Mouse (Mus musculus) adrenal gland, postnatal 14 days (tissue): ENCODE measurements around the gene Fancd2. TPM values are rescaled to one million over a fixed set of nuclear protein-coding genes. Genes with fewer than 3 reads are reported as not detected.

Source experiments
- DNase-seq: peaks from one replicate; pipeline ENCODE4 v3.0.0; 2021; ENCODE audit warnings: mixed read lengths
- total RNA-seq: library from RNA; stranded (reverse); gene quantifications from 2 replicates; pipeline ENCODE4 v1.2.3, GENCODE M21; 2021

Fancd2 gene
- total RNA-seq, 1 experiment from 2014 or later = 3.1 TPM

DNA sequence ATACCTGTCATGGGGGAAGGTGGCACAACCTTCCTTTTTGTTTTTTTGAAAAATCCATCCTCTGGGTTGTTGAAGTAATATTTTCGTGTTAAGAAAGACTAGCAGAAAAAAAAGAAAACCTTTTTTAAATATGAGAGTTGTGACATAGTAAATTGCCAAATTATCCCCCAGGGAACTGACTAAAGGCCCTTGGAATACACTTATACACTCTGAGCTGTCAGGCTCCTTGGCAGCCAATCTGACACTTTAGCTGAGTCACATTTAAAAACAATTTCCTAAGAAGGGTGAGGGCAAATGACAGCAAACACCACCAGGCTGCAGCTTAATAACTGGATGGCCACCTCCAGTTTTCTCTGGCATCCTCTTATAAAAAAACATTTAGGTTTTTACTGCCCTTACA is 9.2 kb upstream of the Fancd2 start:
- DNase-seq = no peak

DNA sequence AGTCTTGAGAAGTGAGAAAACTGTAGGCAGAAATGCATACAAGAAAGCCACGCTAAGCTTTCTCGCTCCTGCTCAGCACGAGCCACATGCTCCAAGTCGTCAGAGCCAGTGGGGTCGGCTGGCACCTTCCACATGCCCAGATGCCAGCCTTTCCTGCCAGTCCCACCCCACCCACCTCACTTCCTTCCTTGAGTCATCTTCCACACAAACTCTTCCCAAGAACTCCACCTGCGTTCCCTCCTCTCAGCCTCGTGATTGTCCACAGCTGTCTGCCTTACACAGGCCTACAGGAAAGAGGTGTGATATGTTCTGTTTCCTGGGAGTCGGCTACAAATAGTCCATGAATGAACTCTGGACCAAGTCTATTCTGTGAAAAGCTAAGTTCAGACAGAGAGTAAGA is 8.1 kb upstream of the Fancd2 start:
- no peak for DNase-seq

DNA sequence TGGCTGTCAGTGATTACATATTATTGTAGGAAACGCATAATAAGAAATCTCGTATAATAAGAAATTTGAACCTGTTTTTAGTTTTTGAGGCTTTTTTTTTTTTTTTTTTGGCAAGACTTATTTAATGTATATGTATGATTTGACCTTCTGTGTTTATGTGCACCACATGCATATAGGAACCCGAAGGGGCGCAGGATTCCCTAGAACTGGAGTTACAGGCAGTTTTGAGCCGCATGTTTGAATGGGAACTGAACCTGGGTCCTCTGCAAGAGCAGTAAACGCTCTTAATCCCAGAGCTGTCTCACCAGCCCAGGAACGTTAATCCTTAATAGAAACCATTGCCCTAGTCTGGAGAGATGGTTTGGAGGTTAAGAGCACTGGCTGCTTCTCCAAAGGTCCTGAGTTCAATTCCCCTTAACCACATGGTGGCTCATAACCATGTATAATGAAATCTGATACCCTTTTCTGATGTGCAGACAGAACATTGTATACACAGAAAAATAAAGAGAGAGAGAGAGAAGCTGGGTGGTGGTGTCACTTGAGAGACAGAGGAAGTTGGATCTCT is 440 bp downstream of the Fancd2 start:
- DNase-seq = no peak

DNA sequence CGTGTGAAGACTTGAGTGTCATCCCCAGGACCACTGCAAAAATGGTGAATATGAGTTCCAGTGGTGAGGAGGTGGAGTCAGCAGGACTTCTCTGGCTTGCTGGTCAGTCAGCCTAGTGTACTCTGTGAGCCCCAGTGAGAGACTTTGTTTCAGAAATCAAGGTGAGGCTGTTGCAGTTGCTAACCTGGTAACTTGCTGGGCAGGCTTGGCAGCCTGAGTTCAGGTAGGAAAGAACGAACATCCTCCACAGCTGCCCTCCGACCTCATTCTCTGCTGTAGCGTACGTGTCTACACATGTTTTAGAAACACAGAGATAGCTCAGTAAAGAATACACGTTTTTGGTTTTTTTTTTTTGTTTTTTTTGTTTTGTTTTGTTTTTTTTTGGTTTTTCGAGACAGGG is 3.4 kb downstream of the Fancd2 start:
- no peak for DNase-seq

DNA sequence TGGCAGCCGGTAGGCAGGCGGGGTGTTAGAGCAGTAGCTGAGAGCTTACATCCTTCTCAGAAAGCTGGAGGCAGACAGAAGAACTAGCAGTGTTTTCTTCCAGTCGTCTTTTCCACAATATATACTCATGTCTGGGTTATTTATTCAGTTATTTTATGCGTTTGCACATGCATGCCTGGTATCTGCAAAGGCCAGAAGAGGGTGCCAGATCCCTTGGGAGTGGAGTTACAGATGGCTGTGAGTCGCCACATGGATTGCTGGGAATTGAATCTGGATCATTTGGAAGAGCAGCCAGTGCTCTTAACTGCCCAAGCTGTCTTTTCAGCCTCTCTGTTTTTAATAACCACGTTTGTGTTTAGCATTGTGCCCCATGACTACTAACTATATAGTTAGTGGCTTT is 10.1 kb downstream of the Fancd2 start:
- no peak for DNase-seq

DNA sequence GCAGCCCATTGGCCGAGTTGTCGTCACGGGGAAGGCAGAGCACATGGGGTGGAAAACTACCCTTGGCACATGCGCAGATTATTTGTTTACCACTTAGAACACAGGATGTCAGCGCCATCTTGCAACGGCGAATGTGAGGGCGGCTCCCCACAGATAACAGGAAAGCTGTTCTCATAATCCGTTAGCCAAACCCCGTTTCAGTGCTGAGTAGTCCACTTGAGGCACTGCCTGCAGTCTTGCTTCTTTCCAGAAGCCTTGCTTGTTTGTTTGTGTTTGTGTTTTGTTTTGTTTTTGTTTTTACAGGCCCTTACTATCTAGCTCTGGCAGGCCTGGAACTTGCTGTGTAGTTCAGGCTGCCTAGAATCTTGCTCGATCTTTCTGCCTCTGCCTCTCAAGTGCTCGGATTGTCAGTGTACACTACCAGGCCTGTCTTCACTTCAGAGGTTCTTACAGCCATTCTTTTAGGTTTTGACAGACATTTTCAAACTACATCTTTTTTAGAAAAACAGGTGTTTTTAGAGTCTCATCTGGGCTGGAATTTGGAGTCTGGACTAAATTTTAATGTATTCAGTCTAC is 12.5 kb downstream of the Fancd2 start:
- DNase-seq = no peak

DNA sequence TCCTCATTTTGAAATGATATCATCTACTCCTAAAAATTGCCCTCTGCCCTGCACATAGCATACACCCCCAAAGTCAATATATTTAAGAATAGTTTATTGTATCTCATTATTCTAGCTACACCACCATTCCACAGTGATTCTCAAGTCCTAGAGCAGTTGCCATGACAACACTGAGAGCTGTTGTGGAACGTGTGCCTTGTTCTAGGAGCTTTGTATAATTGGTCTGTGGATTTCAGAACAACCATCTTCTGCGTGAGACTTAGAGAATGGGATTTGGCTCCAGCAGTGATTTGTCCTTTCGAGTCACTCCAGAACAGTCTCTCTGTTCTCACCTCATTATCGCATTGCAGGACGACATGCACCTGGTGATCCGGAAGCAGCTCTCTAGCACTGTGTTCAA is 28.3 kb downstream of the Fancd2 start:
- no peak for DNase-seq

DNA sequence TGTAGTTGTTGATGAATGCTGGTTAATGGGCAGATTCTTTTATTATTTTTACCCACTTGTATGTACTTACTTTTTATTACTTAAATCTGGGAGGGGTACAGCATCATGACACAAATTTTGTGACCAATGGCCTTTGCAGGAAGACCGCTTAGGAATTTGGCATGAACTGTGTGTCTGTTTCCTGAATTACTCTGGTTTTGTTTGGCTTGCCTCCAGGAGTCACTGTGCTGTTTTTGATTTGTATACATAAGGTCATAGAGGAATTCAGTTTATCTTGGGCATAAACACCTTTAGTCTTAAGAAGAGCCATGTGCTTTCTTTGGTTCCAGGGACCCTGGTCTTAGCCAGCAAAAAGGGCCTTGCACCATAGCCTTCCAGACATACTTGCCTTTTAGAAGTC is 33.1 kb downstream of the Fancd2 start:
- no peak for DNase-seq

DNA sequence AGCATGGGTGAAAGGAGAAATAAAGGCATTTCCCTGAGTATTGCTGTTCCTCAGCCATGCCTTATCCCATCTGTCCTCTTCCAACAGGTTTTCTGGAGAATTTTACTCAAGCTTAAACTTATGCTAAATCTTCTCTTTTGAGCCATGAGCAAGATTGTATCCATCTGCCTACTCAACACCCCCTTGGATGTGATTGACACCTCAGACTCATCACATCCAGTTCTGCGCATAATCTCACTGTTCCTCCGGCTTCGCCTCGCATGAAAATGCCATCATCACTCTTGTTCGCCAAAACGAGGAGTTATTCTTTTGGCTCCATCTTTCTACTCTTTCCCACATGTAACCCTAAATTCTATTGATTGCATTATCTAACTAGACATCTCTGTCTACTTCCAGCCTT is 44.6 kb downstream of the Fancd2 start:
- DNase-seq = no peak

DNA sequence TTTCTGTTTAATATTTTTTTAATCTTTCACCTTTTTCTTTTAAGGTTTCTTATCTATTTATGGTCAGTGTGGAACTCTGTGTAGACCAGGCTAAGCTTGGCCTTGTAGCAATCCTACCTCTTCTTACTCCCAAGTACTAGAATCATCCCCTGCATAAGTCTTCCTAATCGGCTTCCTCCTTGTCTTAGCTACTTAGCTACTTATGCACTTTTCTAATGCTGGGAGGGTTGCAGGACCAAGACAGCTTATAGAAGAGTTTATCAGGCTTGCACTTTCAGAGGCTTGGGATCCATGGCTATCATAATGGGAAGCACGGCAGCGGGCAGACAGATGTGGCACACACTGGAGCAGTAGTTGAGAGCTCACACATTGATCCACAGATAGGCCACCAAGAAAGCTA is 47.8 kb downstream of the Fancd2 start:
- DNase-seq = no peak

DNA sequence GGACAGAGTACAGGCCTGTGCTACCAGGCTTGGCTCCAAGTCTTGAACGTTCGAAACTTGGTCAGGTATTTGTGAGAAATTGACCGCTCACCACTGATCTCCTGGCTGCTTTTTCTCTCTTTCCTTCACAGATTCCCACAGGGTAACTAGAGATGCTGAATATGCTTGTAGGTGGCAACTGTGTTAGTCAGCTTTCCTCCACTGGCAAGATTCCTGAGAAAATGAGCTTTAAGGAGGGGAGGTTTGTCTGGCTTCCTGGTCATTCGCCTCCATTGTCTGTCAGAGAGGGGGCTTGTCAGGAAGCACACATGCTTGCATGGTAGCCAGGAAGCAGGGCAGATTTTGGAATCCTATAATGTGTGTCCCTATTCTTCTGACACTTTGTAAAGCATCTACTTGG is 51.5 kb downstream of the Fancd2 start:
- DNase-seq = no peak

DNA sequence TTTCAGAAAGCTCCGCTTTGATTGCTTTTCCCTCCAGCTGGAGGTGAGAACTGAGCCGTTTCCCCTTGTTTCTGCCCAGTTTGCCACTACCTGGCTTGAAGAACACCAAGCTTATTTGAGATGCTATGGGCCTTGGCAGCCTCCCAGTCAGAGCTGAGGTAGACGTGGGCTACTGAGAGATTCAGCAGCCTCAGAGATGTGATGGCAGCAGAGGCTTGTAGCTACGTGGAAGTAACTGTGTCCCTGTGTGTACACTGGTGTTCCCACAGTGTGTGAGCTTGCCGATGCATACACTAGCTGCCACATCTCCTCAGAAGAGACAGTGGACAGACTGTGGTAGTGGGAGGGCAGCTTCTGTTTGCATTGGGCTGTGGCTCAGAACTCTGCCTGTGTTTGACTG is 53.6 kb downstream of the Fancd2 start:
- DNase-seq = no peak

DNA sequence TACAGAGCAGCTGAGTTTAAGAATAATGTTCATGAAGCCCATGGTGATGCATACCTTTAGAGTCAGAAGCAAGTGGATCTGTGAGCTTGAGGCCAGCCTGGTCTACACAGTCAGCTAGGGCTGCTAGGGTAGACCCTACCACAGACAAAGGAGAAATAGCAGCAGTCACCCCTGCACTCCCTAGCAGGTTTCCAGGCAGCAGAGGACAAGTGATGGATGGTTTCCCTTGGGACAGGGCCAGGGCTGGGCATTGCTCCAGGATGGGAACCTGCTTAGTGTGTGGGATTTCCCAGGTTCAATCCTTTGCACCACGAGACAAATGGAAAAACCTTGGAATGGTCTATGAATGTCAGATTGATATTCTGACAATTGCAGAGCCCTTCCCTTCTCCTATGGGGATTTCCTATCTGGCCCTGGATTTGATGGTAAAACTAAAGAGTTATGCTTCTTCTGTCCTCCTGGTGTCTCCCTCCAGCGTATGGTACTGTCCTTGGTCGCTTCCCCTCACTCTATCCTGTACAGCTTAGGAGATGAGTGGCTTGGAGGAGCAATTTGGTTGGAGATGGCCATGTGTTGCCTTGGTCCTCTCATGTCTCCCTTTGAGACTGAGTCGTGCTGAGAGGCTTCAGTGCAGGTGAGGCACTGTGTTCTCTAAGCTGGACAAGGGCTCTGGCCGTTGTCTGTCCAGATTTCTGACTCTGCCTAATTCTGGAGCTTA is 55.1 kb downstream of the Fancd2 start:
- DNase-seq = peak; percentile 83

DNA sequence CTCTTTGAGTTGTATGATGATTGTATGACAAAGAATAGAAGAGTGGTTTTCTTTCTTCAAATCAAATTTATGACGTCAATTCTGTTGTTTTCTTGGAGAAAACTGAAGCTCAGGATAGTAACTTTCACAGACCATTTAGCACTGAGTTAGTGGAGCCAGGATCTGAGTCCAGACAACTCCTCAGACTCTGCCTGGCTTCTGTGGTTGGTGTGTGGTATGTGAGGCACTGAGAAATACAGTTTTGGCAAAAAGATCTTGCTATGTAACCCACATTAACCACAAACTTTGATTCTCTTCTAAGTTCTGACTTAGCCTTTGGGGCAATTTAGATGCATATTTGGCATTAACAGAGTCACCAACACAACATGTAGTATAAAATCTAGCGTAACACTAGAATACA is 61.2 kb downstream of the Fancd2 start:
- no peak for DNase-seq

DNA sequence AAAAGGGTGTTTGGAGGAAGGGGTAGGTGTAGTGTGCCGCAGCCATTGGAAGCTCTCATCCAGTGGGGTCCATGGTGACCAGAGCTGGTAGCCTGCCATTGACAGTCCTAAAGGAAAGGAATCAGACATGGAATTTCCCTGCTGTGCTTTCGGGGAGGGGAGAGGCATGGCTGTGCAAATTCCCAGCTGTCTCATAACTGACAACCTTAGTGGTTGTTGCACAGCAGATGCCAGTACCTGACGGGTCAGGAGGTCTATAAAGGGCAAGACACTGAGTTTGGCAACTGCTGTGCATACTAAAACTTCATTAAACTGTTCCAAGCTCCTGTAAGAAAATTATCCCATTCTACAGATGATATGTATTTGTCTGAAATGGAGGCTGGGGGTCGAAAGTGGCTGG is 66.5 kb downstream of the Fancd2 start:
- no peak for DNase-seq

DNA sequence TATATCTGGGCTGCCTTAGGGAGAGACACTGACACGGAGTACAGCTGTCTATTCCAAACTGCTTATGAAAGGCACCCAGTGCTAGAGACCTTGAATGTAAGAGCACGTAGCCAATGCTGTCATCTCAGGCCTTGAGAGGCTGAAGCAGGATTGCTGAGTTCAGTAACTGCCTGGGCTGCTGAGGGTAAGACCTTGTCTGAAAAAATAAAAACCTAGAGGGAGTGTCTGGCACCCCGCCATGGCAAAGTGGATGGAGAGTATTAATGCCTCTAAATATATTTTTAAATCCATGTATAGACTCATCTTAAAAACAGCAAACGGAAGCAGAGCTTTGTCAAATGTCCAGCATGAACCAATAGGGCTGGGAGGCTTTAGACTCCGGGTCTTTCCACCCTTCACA is 68.4 kb downstream of the Fancd2 start:
- DNase-seq = peak; percentile 84

DNA sequence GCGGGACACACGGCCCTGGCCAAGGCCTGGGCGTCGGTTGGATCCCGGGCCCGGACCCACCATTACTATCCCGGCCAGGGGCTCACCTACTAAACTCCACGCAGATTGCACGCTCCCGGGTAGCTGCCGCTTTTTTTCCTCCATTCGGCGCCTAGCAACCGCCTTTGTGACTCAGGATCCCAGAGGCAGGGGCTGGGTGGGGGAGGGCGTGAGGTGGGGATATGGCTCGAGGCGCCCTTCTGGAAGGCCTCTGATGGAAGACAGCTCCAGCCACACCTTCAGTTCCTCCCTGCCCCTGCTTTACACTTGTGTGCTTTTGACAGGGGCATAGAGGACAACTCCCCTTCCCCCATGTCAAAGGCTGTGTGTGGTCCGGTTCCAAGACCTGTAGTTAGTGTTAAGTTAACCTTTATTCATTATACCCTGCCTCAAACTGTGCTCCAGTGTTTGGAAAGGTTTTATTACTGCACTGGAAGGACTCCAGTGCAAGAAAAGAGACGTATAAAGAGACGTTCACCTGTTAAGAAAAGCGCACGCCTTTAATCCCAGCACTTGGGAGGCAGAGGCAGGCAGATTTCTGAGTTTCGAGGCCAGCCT is 69.2 kb downstream of the Fancd2 start, which contains the start of gene Fancd2os:
Gene Fancd2os (minus strand): TSS at position 173 of the 597 bp plus-strand sequence.
- DNase-seq = peak; percentile 27

DNA sequence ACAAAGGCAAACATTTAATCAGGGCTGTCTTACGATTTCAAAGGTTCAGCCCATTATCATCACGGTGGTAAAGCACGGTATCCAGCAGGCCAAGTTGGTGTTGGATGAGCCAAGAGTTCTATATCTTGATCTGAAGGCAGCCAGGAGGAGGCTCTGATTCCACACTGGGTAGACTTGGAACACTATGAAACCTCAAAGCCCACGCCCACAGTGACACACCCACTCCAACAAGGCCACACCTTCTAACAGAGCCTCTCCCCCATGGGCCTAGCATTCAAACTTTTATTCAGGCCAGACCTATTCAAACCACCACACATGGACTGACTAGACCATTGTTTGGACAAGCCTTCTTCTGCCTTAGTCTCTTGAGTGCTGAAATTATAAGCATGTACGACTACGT is 71.3 kb downstream of the Fancd2 start:
- DNase-seq = no peak

DNA sequence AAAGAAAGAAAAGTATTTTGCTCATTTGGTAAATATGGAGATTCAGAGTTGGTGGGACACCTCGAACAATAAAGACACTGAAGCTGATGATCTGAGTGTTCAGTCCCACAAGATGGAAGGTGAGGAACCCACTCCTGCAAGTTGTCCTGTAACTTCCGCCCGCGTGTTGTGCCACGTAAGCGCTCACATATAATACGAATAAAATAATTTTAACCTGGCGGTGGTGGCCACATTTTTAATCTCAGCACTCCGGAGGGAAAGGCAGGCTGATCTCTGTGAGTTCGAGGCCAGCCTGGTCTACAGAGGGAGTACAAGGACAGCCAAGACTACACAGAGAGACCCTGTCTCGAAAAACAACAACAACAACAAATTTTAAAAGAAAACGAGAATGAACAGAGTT is 72.5 kb downstream of the Fancd2 start:
- DNase-seq = no peak

DNA sequence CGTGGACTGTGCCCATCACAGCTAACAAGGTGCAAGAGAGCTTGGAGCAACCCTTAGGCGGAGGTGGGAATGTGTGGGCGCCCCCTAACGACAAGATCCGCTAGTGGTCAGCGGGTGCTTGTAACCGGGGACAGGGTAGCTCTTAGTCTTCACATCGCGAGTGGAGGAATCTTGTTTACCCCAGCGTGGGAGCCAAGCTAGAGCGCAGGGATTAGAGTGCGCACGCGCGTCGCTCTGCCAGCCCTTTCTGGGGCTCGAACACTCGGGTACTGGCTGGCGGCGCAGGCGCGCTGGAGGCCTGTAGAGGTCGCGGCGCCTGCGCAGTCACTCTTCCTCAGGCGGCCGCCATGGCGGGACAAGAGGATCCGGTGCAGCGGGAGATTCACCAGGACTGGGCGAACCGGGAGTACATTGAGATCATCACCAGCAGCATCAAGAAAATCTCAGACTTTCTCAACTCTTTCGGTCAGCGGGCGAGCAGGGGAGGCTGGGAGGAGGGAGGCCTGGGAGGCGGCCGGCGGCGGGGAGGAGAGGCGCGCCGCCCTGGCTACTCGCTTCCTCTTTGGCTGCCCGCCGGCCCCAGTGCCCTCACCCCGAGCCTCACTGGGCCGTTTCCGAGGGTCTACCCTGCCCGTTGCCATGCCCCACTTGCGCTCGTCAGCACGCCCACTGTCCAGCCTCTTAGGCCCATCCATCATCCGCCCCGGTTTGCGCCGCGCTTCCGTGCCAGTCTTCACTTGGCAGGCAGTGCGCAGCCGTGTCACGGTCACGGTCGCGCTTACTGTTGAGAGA is 73.1 kb downstream of the Fancd2 start, which contains the start of gene Brk1:
Gene Brk1 (plus strand): TSS at position 341 of the 792 bp plus-strand sequence.
- DNase-seq = peak; percentile 92

DNA sequence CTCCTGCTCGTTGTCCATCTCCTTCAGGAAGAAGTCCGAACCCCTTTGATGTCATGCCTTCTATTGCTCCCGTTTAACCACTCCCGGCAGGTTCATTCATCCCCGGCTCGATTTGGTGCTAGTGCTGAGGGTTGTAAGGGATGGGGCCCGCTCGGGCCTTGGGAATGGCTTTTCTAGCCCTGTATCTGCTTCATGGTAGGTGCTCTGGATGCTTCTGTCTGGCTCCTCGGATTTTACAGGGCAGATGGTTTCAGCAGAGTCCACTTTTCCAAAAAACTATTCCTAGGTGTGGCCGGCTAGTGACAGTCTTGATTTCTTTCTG is 73.7 kb downstream of the Fancd2 start:
- no peak for DNase-seq

DNA sequence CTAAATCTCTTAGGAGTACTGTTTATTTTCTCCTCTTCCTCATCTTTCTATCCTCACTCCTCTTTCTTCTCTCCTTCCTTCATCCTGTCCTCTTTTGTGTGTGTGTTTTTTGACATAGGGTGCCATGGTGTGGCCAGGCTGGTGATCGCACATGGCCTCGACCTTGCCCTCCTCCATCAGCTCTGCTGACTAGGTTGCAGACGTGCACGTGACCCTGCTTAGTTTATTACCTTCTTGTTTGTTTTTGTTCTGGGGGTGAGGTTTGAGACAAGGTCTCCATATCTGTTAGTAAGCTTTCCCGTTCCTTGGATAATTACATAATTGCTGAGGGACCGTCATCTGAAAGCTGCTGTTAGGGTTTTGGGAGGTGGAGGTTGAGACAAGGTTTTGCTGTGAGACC is 77.4 kb downstream of the Fancd2 start:
- DNase-seq = peak; percentile 60

DNA sequence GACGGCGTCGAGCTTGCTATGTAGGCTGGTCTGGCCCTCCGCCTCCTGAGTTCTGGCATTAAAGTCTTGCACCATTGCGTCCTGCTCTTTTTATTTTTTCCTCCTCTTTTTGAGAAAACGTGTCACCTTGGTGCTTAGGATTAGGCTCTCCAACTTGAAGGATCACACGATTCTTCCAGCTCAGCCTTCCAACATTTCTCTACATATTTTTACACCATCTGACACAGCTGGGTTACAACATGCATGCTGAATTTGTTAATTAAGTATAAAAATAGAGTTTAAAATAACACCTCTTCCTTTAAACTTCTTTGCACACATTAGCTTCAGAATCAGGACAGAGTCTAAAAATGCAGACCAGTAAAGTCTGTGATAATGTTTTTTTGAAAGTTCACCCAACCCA is 77.8 kb downstream of the Fancd2 start:
- DNase-seq = no peak
